Mouse (Mus musculus) macrophage (primary cell): ENCODE measurements around the gene Cdk2ap2. TPM values are rescaled to one million over a fixed set of nuclear protein-coding genes. Genes with fewer than 3 reads are reported as not detected.
"Not testable (repeated sequence)": the region's sequence is repeated elsewhere in the genome, so short reads cannot be mapped to it uniquely, and the experiment has no call there.

Source experiments
- H3K27ac ChIP-seq: fragments of 350-480 bp; formaldehyde crosslinking; 2 replicates; pipeline ENCODE4 v1.9.0; 2021
- H3K36me3 ChIP-seq: fragments of 350-480 bp; formaldehyde crosslinking; 2 replicates; pipeline ENCODE4 v1.9.0; 2021; ENCODE audit errors: inconsistent target
- H3K4me3 ChIP-seq: fragments of 350-480 bp; formaldehyde crosslinking; 2 replicates; pipeline ENCODE4 v1.9.0; 2021; ENCODE audit errors: inconsistent target
- H3K79me2 ChIP-seq: fragments of 350-480 bp; formaldehyde crosslinking; 2 replicates; pipeline ENCODE4 v1.9.0; 2021; ENCODE audit errors: inconsistent target
- WGBS: methylation state at CpG from one replicate; pipeline ENCODE4 v1.1.7; 2026; ENCODE audit warnings: inconsistent platforms; ENCODE audit not compliant: missing documents; 5-methylcytosine and 5-hydroxymethylcytosine counted together
- polyA plus RNA-seq: library from polyadenylated mRNA; stranded (reverse); fragments of 250-400 nt; gene quantifications from 3 replicates; pipeline ENCODE4 v1.2.4, GENCODE M21; 2018; ENCODE audit warnings: inconsistent platforms

The Cdk2ap2 gene
- polyA plus RNA-seq, 1 experiment from 2014 or later: 16.7 TPM

DNA sequence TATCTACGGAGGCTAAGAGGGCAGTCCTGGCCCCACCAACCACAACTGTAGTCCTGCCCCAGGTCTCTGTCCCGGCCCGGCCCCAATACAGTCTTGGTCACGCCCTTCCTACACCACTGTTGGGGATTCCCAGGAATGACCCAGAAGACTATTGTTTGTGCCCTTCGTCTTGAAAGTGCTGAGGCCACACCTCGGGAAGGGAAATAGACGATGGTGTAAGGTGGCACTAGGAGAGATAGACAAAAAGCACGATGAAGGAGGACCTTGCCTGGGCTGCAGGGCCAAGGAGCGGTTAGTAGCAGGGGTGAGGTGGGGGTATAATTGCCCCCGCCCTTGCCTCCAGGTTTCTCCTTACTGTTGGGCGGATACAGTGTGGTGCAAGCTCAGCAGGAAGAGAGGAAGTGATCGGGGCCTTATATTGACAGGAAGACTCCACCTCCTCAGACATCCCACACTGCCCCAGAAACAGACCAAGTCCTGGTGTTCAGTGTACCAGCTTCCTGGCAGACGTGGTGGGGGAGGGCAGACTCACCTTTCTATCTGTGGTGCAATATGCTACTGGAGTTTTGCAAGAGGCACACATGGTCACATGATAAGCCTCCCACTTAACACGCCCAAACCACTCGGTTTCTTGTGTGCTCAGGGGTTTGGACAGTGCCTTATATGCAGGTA is 37.8 kb upstream of the Cdk2ap2 start, which contains the start of gene Gstp3:
Gene Gstp3, minus strand, starts transcription at position 501 of the 672 bp plus-strand sequence.
- H3K79me2 ChIP-seq: no peaks in the 10 kb centered on the region
- no peaks in the 10 kb centered on the region for H3K36me3 ChIP-seq
- 42% methylated on average over 15 of the region's 15 CpGs for WGBS
- H3K4me3 ChIP-seq: no peak within 1 kb of the TSS
- no peak within 1 kb of the TSS for H3K27ac ChIP-seq

DNA sequence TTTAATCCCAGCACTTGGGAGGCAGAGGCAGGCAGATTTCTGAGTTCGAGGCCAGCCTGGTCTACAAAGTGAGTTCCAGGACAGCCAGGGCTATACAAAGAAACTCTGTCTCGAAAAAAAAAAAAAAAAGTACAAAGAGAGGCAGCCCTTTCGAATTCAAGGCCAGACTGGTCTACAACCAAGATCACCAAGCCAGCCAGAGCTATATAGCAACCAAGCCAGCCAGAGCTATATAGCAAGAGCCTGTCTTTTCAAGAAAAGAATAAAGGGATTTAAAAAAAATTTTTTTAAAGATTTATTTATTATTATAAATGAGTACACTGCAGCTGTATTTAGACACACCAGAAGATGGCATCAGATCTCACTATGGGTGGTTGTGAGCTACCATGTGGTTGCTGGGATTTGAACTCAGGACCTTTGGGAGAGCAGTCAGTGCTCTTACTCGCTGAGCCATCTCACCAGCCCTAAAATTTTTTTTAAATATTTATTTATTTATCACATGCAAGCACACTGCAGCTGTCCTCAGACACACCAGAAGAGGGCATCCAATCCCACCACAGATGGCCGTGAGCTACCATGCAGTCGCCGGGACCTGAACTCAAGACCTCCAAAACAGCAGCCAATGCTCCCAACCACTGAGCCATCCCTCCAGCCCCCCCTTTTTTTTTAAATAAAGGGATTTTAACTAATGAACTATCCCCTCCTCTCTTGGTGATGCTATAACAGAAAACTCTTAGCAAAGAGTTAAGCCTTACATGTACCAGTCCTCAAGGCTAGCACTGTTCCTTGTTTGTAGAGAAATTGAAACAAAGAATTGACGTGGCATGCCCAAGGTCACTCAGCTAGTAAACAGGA is 36.7 kb upstream of the Cdk2ap2 start:
- H3K4me3 ChIP-seq, H3K79me2 ChIP-seq, H3K36me3 ChIP-seq, H3K27ac ChIP-seq: not testable (repeated sequence)
- 95% methylated on average over 7 of the region's 8 CpGs for WGBS

DNA sequence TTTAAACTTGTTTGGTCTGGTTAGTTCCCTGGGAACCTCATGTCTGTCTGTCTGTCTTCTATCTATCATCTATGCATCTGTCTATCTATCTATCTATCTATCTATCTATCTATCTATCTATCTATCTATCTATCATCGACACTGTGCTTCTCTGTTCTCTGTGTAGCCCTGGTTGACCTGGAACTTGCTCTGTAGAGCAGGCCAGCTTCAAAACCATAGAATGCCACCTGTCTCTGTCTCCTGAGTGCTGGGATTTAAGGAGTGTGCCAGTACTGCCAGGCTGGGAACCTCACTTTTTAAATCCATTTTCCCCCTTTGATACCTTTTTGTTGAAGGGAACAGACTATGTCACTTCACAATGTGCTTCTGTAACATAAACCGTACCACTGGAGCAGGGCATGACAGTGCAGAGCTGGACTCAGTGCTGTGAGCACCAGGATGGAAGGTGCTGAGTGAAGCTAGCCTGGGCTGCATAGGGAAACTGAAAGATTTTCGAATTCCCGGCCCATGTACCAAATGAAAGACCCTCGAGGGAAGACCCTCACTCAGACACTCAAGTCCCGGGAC is 36.0 kb upstream of the Cdk2ap2 start:
- WGBS: 100% methylated on average over 4 of the region's 6 CpGs
- Histone ChIP-seq H3K4me3 (no peak overlapping the region), H3K79me2 (no peaks in the 10 kb centered on the region), H3K36me3 (no peaks in the 10 kb centered on the region), H3K27ac (no peak overlapping the region)

DNA sequence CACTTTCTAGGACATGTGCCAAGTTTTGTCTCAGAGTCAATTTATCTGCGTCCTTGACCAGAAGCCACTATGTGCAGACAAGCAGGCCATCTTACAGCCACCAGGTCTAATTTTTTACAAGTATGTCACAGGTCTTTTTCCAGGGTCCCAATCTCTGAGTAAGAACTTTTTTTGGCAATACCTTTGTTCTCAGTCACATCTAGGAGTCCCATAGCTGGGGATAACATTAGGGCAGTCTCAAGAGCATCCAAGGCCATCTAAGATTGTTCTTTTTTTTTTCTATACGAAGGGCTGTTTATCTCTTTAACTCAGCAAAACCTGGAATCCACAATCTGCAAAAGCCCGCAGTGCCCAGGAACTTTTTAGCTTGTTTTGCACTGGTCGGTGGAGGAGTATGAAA is 33.6 kb upstream of the Cdk2ap2 start:
- not testable (repeated sequence) for H3K4me3 ChIP-seq, H3K36me3 ChIP-seq, H3K27ac ChIP-seq, H3K79me2 ChIP-seq
- WGBS: no CpG with 5 or more reads among the region's 4 CpGs

DNA sequence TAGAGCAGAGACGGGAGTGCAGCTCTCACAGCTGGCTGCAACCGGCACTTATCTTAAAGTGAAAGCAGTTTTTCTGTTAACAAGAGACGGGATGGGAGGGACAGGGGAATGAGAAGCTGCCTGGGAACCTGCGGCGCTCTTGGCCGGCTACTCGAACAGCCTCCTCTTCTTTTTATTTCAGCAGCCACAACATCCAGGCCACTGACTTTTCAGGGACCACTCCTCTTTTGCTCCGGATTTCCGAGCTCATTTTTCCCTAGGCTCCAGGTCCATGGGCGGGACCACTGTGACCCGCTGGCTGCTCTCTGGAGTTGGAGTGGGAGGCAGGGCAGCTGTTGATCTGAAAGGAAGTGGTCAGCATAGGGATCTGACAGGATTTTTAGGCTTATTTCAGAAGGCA is 32.5 kb upstream of the Cdk2ap2 start:
- not testable (repeated sequence) for H3K79me2 ChIP-seq, H3K27ac ChIP-seq, H3K4me3 ChIP-seq, H3K36me3 ChIP-seq
- WGBS: no CpG with 5 or more reads among the region's 11 CpGs

DNA sequence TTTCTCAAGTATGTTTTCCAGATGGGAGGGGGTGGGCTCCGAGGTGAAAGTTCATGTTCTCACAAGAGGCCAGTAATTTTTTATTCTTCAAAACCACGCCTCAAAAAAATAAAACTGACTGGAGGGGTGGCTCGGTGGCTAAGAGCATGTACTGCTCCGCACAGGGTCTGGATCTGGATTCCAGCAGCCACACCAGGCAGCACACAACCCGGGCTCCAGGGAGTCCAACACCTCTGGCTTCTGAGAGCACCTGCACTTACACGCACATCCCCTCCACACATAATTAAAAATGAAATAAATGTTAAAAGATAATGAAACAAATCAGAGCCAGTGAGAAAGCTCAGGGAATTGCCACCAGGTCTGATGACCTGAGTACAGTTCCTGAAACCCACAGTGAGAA is 30.7 kb upstream of the Cdk2ap2 start:
- no peak overlapping the region for H3K4me3 ChIP-seq
- no peaks in the 10 kb centered on the region for H3K36me3 ChIP-seq
- whole genome bisulfite sequencing: 60% methylated on average over 5 of the region's 6 CpGs
- no peaks in the 10 kb centered on the region for H3K79me2 ChIP-seq
- H3K27ac ChIP-seq: no peak overlapping the region

DNA sequence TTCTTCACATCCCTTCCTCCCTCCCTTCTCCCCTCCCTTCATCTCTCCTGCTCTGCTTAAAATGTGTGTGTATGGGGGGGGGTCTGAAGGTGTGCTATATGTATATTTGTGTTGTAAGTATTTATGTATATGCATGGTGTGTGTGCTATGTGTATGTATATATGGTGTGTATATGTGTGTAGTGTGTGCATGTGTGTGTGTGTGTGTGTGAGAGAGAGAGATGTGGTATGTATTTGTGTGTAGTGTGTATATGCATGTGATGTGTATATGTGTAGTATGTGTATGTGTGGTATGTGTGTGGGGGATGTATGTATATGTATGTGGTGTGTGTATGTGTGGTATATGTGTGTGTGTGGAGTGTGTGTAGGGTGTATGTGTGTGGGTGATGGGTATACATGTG is 30.1 kb upstream of the Cdk2ap2 start:
- Histone ChIP-seq H3K27ac (no peak overlapping the region), H3K79me2 (no peaks in the 10 kb centered on the region), H3K36me3 (no peaks in the 10 kb centered on the region), H3K4me3 (no peak overlapping the region)

DNA sequence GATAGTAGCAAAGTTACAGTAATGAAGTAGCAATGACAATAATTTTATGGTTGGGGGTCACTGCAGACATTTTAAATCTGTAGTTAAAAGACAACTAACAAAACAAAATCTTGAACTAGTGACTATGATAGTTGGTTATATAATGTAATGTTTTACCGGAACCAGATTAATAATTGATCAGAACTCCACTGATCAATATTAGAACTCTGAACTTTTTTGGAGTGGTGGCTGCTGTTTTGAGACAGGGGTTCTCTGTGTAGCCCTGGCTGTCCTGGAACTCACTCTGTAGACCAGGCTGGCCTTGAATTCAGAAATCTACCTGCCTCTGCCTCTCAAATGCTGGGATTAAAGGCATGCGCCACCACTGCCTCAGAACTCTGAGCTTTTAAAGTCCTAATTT is 28.7 kb upstream of the Cdk2ap2 start:
- not testable (repeated sequence) for H3K4me3 ChIP-seq, H3K79me2 ChIP-seq, H3K27ac ChIP-seq, H3K36me3 ChIP-seq
- 94% methylated on average over 2 of the region's 2 CpGs for WGBS

DNA sequence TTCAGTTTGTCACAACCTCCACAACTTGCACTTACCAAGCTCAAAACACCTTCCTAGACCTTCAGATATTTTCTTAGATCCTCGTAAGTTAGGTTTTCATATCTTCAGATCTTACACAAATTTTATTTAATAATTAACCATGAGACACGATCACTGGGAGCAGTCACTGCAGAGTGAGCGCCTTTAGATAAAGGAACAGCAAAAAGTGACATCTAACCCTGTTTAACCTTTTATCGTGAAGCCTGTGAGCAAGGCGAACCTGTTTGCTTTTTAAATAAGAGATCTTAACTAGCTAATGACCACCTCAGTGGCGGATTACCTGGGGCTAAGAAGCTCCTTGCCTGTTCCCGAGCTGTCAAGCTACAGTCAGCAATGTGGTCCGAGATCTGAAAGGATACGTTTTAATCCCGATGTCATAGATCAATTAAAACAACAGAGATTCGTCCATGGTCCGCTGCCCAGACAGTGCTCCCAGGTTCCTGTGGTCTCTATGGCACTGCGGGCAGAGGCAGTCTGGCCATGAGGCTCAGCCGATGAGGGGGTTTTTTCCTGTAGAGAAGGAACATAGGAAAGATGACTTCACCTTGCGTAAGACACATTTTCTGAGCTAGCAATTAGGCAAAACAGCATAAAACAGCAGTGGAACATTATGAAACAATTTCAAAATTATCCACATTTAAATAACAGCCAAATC is 28.1 kb upstream of the Cdk2ap2 start:
- 86% methylated on average over 15 of the region's 15 CpGs for WGBS
- H3K36me3 ChIP-seq: no peaks in the 10 kb centered on the region
- no peak overlapping the region for H3K4me3 ChIP-seq
- H3K79me2 ChIP-seq: no peaks in the 10 kb centered on the region
- H3K27ac ChIP-seq: no peak overlapping the region

DNA sequence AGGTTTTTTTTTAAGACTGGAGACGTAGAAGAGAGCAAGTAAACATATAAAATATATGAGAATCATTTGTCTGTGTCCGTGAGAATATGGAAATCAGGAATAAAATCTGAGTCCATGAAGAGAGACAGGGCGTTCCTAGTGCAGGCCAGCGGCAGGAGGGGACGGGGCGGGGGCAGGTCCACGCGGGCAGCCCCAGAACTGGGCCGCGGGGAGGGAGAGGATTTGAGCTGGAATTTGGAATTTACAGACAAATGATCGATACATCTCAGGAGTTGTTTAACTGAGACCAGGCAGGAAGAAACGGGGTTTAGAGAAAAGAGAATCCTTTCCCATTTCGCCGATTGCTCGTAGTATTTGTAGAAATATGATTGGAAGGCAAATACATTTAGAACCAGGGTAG is 26.7 kb upstream of the Cdk2ap2 start:
- H3K4me3 ChIP-seq: no peak overlapping the region
- H3K27ac ChIP-seq: no peak overlapping the region
- H3K79me2 ChIP-seq: no peaks in the 10 kb centered on the region
- 86% methylated on average over 15 of the region's 15 CpGs for WGBS
- H3K36me3 ChIP-seq: no peaks in the 10 kb centered on the region

DNA sequence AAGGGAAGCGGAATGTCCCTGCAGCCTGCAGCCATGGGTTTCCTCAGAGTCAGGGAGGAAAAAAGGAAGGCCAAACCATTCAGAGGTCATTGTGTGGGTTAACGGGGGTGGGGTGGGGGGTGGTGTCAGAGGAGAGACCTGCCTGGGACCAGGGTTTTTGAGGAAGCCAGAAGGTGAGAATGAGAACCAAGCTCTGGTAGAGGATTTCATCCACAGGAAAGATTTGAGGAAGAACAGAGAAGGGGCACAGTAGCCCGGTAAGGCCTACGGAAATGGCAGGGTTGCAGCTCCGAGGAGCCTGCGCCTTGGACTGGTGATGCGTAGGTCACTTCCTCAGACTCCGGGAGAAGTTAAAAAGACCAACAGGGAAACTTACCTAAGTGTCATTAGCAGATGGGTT is 26.2 kb upstream of the Cdk2ap2 start:
- no peak overlapping the region for H3K27ac ChIP-seq

DNA sequence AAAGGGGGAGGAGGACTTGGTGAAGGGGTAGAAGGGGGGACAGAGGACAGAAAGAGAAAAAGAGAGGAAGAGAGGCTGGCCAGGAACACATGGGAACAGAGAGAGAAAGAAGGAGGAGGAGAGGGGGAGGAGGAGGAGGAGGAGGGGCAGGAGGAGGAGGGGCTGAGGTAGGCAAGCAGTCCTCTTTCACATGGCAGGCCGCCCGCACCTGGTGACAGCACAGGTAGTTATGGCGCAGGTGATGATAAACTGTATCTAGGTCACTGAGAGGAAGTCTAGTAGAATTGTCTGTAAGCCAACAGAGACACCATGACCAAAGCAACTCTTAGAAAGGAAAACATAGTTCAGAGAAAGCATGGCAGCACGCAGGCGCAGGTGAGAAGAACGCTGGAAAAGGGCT is 25.6 kb upstream of the Cdk2ap2 start:
- H3K79me2 ChIP-seq: no peaks in the 10 kb centered on the region
- no peak overlapping the region for H3K27ac ChIP-seq
- WGBS: 95% methylated on average over 6 of the region's 6 CpGs
- H3K4me3 ChIP-seq: no peak overlapping the region
- no peaks in the 10 kb centered on the region for H3K36me3 ChIP-seq

More for the DNA sequence above, 26.2 kb upstream of the Cdk2ap2 start:
- Histone ChIP-seq H3K4me3 (no peak overlapping the region), H3K79me2 (no peaks in the 10 kb centered on the region), H3K36me3 (no peaks in the 10 kb centered on the region)
- 10% methylated on average over 8 of the region's 8 CpGs for WGBS

DNA sequence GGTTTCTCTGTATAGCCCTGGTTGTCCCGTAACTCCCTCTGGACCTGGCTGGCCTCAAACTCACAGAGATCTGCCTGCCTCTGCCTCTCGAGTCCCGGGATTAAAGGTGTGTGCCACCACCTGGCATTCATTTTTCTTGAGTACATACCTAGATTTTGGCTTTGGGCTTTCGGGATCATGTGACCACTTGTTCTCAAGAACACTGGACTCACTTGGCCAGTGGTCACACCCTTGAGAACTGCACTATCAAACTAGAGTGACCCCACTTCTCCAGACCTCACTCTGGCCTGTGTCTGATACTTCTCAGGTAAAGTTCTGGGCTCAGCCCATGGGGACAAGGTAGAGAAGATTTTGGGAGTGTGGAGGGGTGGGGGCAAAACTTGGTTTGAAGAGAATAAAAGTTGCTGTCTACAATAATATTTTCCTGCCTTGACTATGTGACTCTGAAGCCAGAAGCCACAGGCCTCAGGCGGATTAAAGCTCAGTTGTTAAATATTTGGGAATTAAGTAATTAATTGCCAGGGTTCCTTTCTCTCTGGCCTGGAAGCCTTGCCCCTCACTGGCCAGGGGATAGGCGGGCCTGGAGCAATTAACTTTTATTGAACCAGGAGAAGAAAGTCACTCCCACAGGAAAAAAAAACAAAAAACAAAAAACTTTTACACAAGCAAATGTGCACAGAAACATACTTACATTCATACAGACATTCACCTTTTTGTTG is 24.1 kb upstream of the Cdk2ap2 start:
- 95% methylated on average over 5 of the region's 6 CpGs for WGBS
- Histone ChIP-seq H3K4me3 (no peak overlapping the region), H3K27ac (no peak overlapping the region)

DNA sequence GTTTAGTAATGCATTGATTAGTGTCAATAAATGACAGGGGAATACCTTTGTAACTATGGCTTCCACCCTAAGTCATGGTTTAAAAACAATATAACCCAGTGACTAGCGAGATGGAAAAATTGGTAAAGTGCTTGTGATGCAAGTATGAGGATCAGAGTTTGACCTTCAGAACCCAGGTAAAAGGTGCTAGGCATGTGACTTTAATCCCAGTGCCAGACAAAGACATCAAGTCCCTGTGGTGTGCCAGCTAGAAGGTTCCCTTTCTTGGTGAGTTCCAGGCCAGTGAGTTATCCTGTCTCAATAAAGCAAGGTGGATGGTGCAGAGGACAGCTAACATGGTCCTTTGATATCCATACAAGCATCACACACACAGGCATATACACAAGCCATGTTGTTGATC is 21.5 kb upstream of the Cdk2ap2 start:
- Histone ChIP-seq H3K4me3 (no peak overlapping the region), H3K27ac (no peak overlapping the region), H3K79me2 (no peaks in the 10 kb centered on the region), H3K36me3 (no peaks in the 10 kb centered on the region)
- WGBS: 100% methylated on average over 1 of the region's 1 CpGs

More for the DNA sequence above, 24.1 kb upstream of the Cdk2ap2 start:
- Histone ChIP-seq H3K79me2 (no peaks in the 10 kb centered on the region), H3K36me3 (no peaks in the 10 kb centered on the region)
